Mouse (Mus musculus) WW6 (cell line): ENCODE results near the gene C2.
"Not testable (repeated sequence)": the region's sequence is repeated elsewhere in the genome, so short reads cannot be mapped to it uniquely, and the experiment has no call there.

Source experiments
- DNase-seq: peaks from one replicate; pipeline ENCODE4 v3.0.0-alpha.2; 2013; ENCODE audit warnings: low read depth, low spot score

The C2 gene

GRCm38 (mm10) chr17:34836155-34836855 lies 61.8 kb downstream of the C2 start:
- DNase-seq: no peak

DNA sequence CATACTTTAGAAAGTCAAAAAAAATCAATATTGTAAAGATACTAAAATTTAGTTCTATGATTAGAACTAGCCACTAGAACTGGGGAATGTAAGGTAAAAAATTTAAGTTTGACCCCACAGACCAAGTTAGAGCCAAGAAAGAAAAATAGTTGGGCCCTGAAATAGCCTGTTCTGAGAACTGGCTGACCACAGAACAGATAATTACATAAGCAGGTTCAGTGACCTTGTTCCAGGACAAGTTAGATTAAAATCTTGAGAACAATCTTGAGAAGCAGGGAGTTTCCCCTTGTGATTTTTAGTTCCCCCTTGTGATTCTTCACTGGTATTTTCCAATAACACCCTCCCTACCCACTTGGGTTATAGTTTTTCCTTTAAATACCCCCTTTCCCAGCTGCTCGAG lies 67.3 kb downstream of the C2 start:
- DNase-seq: not testable (repeated sequence)

GRCm38 (mm10) chr17:34814818-34815370 lies 83.2 kb downstream of the C2 start:
- DNase-seq: no peak

GRCm38 (mm10) chr17:34813747-34814146 lies 84.3 kb downstream of the C2 start:
- peak; percentile 38 for DNase-seq
